Mouse (Mus musculus) neural tube, embryonic 11.5 days (tissue): Measurements from ENCODE around the gene Mzf1. TPM values are rescaled to one million over a fixed set of nuclear protein-coding genes. Genes with fewer than 3 reads are reported as not detected.
A peak's percentile ranks its signal among the peaks of the same experiment; 100 is the strongest.

ENCODE experiments used
- ATAC-seq: fragments of 200-750 bp; cut with Nextera tagmentation; 2 replicates; pipeline ENCODE4 v1.8.0; 2017; ENCODE audit warnings: moderate number of reproducible peaks, mild to moderate bottlenecking, moderate TSS enrichment, moderate library complexity; ENCODE audit not compliant: insufficient read depth, low FRiP score, low TSS enrichment
- DNase-seq: peaks from one replicate; pipeline ENCODE4 v3.0.0-alpha.2; 2015; ENCODE audit warnings: low spot score
- H3K27ac ChIP-seq: fragments of 300-500 bp; sonication (generic); 2 replicates; pipeline ENCODE4 v1.5.1; 2014; ENCODE audit warnings: low read depth, mild to moderate bottlenecking, low read length
- H3K27me3 ChIP-seq: fragments of 300-500 bp; sonication (generic); 2 replicates; pipeline ENCODE4 v1.6.1; 2014; ENCODE audit warnings: mild to moderate bottlenecking, low read length, mixed read lengths; ENCODE audit not compliant: control insufficient read depth, insufficient read depth
- H3K36me3 ChIP-seq: fragments of 300-500 bp; sonication (generic); 2 replicates; pipeline ENCODE4 v1.6.1; 2014; ENCODE audit warnings: mild to moderate bottlenecking, low read length, moderate library complexity, mixed read lengths; ENCODE audit not compliant: control insufficient read depth, insufficient read depth
- H3K4me1 ChIP-seq: fragments of 300-500 bp; sonication (generic); 2 replicates; pipeline ENCODE4 v1.6.1; 2014; ENCODE audit warnings: low read length, mixed read lengths; ENCODE audit not compliant: control insufficient read depth, insufficient read depth
- H3K4me2 ChIP-seq: fragments of 300-500 bp; sonication (generic); 2 replicates; pipeline ENCODE4 v1.6.1; 2014; ENCODE audit warnings: low read depth, mild to moderate bottlenecking, moderate library complexity
- H3K4me3 ChIP-seq: fragments of 300-500 bp; sonication (generic); 2 replicates; pipeline ENCODE4 v1.5.1; 2014; ENCODE audit warnings: low read depth, low read length
- H3K9ac ChIP-seq: fragments of 300-500 bp; sonication (generic); 2 replicates; pipeline ENCODE4 v1.6.1; 2014; ENCODE audit warnings: mild to moderate bottlenecking, low read length
- H3K9me3 ChIP-seq: fragments of 300-500 bp; sonication (generic); 2 replicates; pipeline ENCODE4 v1.6.1; 2016; ENCODE audit warnings: low read length; ENCODE audit not compliant: control insufficient read depth
- WGBS: fragments of 180-500 bp; shearing (Covaris S2); extraction: QIAGEN DNeasy Blood & Tissue Kit; methylation state at CpG from one replicate; pipeline ENCODE4 v1.1.7; 2014; 5-methylcytosine and 5-hydroxymethylcytosine counted together
- polyA plus RNA-seq: library from polyadenylated mRNA; unstranded; fragments of >200 nt; fragmentation: Nextera tagmentation; extraction: Ambion mirVana; gene quantifications from 2 replicates; pipeline ENCODE4 v1.2.1, GENCODE M21; 2014

Gene Mzf1
- polyA plus RNA-seq, 1 experiment from 2014 or later: 2.2 TPM

- 15% methylated on average over 2 of the region's 2 CpGs for WGBS
- Histone ChIP-seq H3K36me3 (no peaks in the 10 kb centered on the region), H3K4me2 (no peak overlapping the region), H3K27ac (no peak overlapping the region), H3K9ac (no peak overlapping the region), H3K4me1 (peaks cover 8% of the 10 kb centered on the region), H3K4me3 (no peak overlapping the region), H3K9me3 (no peaks in the 10 kb centered on the region; the same call in 1 of the 2 replicates), H3K27me3 (peaks cover 35% of the 10 kb centered on the region)
- DNase-seq: peak; percentile 66
- ATAC-seq: 0 out of 2 replicates have a peak, but pooled peaks have one; percentile 24
Observed at GRCm38 (mm10) chr7:13046084-13046483, 8.5 kb downstream of the Mzf1 start.

GRCm38 (mm10) chr7:13044254-13044625, 10.3 kb downstream of the Mzf1 start:
- Histone ChIP-seq H3K36me3 (no peaks in the 10 kb centered on the region), H3K4me3 (peak overlapping the region; percentile 43), H3K9me3 (no peaks in the 10 kb centered on the region; the same call in 1 of the 2 replicates), H3K27ac (no peak overlapping the region), H3K4me1 (peaks cover 8% of the 10 kb centered on the region), H3K4me2 (peak overlapping the region; percentile 80), H3K9ac (peak overlapping the region; percentile 63), H3K27me3 (peaks cover 38% of the 10 kb centered on the region)
- ATAC-seq: peak; percentile 11; the same call in 1 of the 2 replicates
- no peak for DNase-seq
- WGBS: 3% methylated on average over 23 of the region's 23 CpGs

- H3K27ac ChIP-seq: no peak overlapping the region
- H3K4me3 ChIP-seq: peak overlapping the region; percentile 43
- DNase-seq (peak; percentile 58), ATAC-seq (peak; percentile 28; the same call in 1 of the 2 replicates)
- H3K4me2 ChIP-seq: peak overlapping the region; percentile 80
- no peaks in the 10 kb centered on the region; the same call in 1 of the 2 replicates for H3K9me3 ChIP-seq
- H3K36me3 ChIP-seq: no peaks in the 10 kb centered on the region
- peaks cover 12% of the 10 kb centered on the region for H3K4me1 ChIP-seq
- peaks cover 38% of the 10 kb centered on the region for H3K27me3 ChIP-seq
- WGBS: 6% methylated on average over 88 of the region's 88 CpGs
- H3K9ac ChIP-seq: peak overlapping the region; percentile 63
Observed at GRCm38 (mm10) chr7:13043445-13044253, 10.9 kb downstream of the Mzf1 start.

GRCm38 (mm10) chr7:13043120-13043444, 11.5 kb downstream of the Mzf1 start:
- H3K4me1 ChIP-seq: peaks cover 13% of the 10 kb centered on the region
- ATAC-seq: no peak
- H3K4me2 ChIP-seq: peak overlapping the region; percentile 80; the same call in 1 of the 2 replicates
- no peaks in the 10 kb centered on the region; the same call in 1 of the 2 replicates for H3K9me3 ChIP-seq
- H3K36me3 ChIP-seq: no peaks in the 10 kb centered on the region
- no peak overlapping the region for H3K27ac ChIP-seq
- H3K4me3 ChIP-seq: peak overlapping the region; percentile 43
- 40% methylated on average over 16 of the region's 16 CpGs for WGBS
- peak overlapping the region; percentile 63 for H3K9ac ChIP-seq
- H3K27me3 ChIP-seq: peaks cover 38% of the 10 kb centered on the region
- DNase-seq: no peak

GRCm38 (mm10) chr7:13042511-13042910, 12.1 kb downstream of the Mzf1 start:
- Histone ChIP-seq H3K4me3 (no peak overlapping the region), H3K36me3 (no peaks in the 10 kb centered on the region), H3K4me2 (no peak overlapping the region), H3K4me1 (peaks cover 13% of the 10 kb centered on the region), H3K9ac (no peak overlapping the region), H3K9me3 (no peaks in the 10 kb centered on the region; the same call in 1 of the 2 replicates), H3K27ac (no peak overlapping the region), H3K27me3 (peaks cover 38% of the 10 kb centered on the region)
- ATAC-seq: no peak
- no peak for DNase-seq
- 83% methylated on average over 6 of the region's 6 CpGs for WGBS

GRCm38 (mm10) chr7:13041256-13041655, 13.3 kb downstream of the Mzf1 start:
- H3K9me3 ChIP-seq: no peaks in the 10 kb centered on the region; the same call in 1 of the 2 replicates
- no peak overlapping the region for H3K4me2 ChIP-seq
- DNase-seq (no peak), ATAC-seq (no peak)
- H3K9ac ChIP-seq: no peak overlapping the region
- peaks cover 18% of the 10 kb centered on the region for H3K4me1 ChIP-seq
- WGBS: 64% methylated on average over 1 of the region's 1 CpGs
- no peak overlapping the region for H3K4me3 ChIP-seq
- peaks cover 3% of the 10 kb centered on the region; the same call in 1 of the 2 replicates for H3K36me3 ChIP-seq
- peaks cover 38% of the 10 kb centered on the region for H3K27me3 ChIP-seq
- H3K27ac ChIP-seq: no peak overlapping the region

GRCm38 (mm10) chr7:13039181-13039580, 15.4 kb downstream of the Mzf1 start:
- peaks cover 15% of the 10 kb centered on the region for H3K4me1 ChIP-seq
- no peak for ATAC-seq
- no peak for DNase-seq
- peaks cover 8% of the 10 kb centered on the region for H3K36me3 ChIP-seq
- peaks cover 28% of the 10 kb centered on the region for H3K27me3 ChIP-seq
- peak overlapping the region; percentile 86 for H3K9ac ChIP-seq
- H3K27ac ChIP-seq: no peak overlapping the region
- WGBS: 88% methylated on average over 1 of the region's 1 CpGs
- H3K4me3 ChIP-seq: peak overlapping the region; percentile 78; the same call in 1 of the 2 replicates
- peak overlapping the region; percentile 71 for H3K4me2 ChIP-seq
- H3K9me3 ChIP-seq: no peaks in the 10 kb centered on the region; the same call in 1 of the 2 replicates

- H3K4me3 ChIP-seq: peak overlapping the region; percentile 78
- H3K4me1 ChIP-seq: peaks cover 15% of the 10 kb centered on the region
- 28% methylated on average over 15 of the region's 15 CpGs for WGBS
- peak overlapping the region; percentile 86 for H3K9ac ChIP-seq
- DNase-seq (no peak), ATAC-seq (no peak)
- peak overlapping the region; percentile 71 for H3K4me2 ChIP-seq
- H3K27ac ChIP-seq: peak overlapping the region; percentile 97
- H3K36me3 ChIP-seq: peaks cover 8% of the 10 kb centered on the region
- peaks cover 23% of the 10 kb centered on the region for H3K27me3 ChIP-seq
- no peaks in the 10 kb centered on the region; the same call in 1 of the 2 replicates for H3K9me3 ChIP-seq
Observed at GRCm38 (mm10) chr7:13038621-13039169, 15.9 kb downstream of the Mzf1 start.
